Mouse (Mus musculus) liver, adult (tissue): ENCODE measurements around the gene Slc45a3.

Experiments used
- GATA4 ChIP-seq: IDR thresholded peaks from 2 replicates; pipeline ENCODE4 v1.6.1; 2014; ENCODE audit warnings: mild to moderate bottlenecking, low read length; ENCODE audit not compliant: insufficient replicate concordance

Slc45a3 gene

GRCm38 (mm10) chr1:132003111-132003510 is 40.3 kb downstream of the Slc45a3 start:
- no peak for TF ChIP-seq GATA4

- TF ChIP-seq GATA4: no peak
These were observed 41.0 kb downstream of the Slc45a3 start for GRCm38 (mm10) chr1:132003817-132004216.

GRCm38 (mm10) chr1:132004574-132005180 is 41.9 kb downstream of the Slc45a3 start:
- no peak for TF ChIP-seq GATA4

GRCm38 (mm10) chr1:132005466-132005865 is 42.7 kb downstream of the Slc45a3 start:
- no peak for TF ChIP-seq GATA4

GRCm38 (mm10) chr1:132006046-132006445 is 43.3 kb downstream of the Slc45a3 start:
- TF ChIP-seq GATA4: no peak

GRCm38 (mm10) chr1:132006721-132007120 is 44.0 kb downstream of the Slc45a3 start:
- no peak for TF ChIP-seq GATA4

GRCm38 (mm10) chr1:132007282-132007815 is 44.6 kb downstream of the Slc45a3 start, which contains the start of gene Elk4:
Elk4 (plus strand) TSS chr1:132007607.
- no peak for TF ChIP-seq GATA4

GRCm38 (mm10) chr1:132007828-132008827 is 45.4 kb downstream of the Slc45a3 start:
- TF ChIP-seq GATA4: no peak

- TF ChIP-seq GATA4: no peak
These were observed 46.3 kb downstream of the Slc45a3 start for GRCm38 (mm10) chr1:132008881-132009644.

GRCm38 (mm10) chr1:132010632-132011501 is 48.1 kb downstream of the Slc45a3 start:
- TF ChIP-seq GATA4: no peak

- TF ChIP-seq GATA4: no peak
These were observed 49.0 kb downstream of the Slc45a3 start for GRCm38 (mm10) chr1:132011785-132012184.

- no peak for TF ChIP-seq GATA4
These were observed 50.1 kb downstream of the Slc45a3 start for GRCm38 (mm10) chr1:132012861-132013260.

- TF ChIP-seq GATA4: no peak
These were observed 52.0 kb downstream of the Slc45a3 start for GRCm38 (mm10) chr1:132014800-132015199.

- TF ChIP-seq GATA4: no peak
These were observed 53.9 kb downstream of the Slc45a3 start for GRCm38 (mm10) chr1:132016691-132017090.
